Mouse (Mus musculus) myocyte (in vitro differentiated cells): Measurements from ENCODE around the gene Slc30a3.

Experiments
- CEBPB ChIP-seq: IDR thresholded peaks from 2 replicates; pipeline ENCODE4 v1.6.1; 2011; ENCODE audit warnings: mild to moderate bottlenecking, moderate library complexity; ENCODE audit not compliant: poor library complexity, insufficient read depth, severe bottlenecking
- POLR2A ChIP-seq: IDR thresholded peaks from one replicate; pipeline ENCODE4 v1.6.1; 2011; ENCODE audit warnings: low read depth, mild to moderate bottlenecking, control low read depth, moderate library complexity; ENCODE audit not compliant: insufficient read length
- TCF12 ChIP-seq: IDR thresholded peaks from one replicate; pipeline ENCODE4 v1.6.1; 2011; ENCODE audit warnings: mild to moderate bottlenecking, control low read depth; ENCODE audit not compliant: poor library complexity, insufficient read depth, severe bottlenecking

GRCm38 (mm10) chr5:31094799-31095691 is 13.0 kb downstream of the Slc30a3 start:
- TF ChIP-seq POLR2A: no peak
- TF ChIP-seq CEBPB: no peak
- TF ChIP-seq TCF12: no peak
